In the genomic region with DNA sequence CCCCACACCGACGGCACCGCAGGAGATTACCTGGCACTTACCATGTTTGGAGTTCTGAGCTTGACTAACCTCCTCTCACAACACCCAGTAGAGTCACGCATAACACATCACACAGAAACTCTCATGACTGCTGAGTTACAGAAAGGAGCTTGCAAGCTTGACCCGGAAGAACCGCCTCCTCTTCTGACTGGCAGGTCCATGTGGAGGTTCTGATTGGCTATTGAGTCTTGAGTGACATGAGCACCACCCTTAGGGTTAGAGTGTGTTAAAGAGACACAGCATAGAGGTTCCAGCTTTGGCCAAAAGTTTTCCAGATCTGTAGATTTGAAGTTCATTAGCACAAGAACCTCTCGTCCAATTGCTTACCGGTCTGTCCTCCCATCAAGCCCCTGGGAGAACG, we compare ENCODE assay signal across 10 mouse cellular contexts. TPM values are rescaled to one million over a fixed set of nuclear protein-coding genes. Genes with fewer than 3 reads are reported as not detected.
DNase-seq lines count a peak whose midpoint lies in the region; ATAC-seq and TF ChIP-seq lines count a peak whose summit lies in the region.
"Not testable (repeated sequence)": the region's sequence is repeated elsewhere in the genome, so short reads cannot be mapped to it uniquely, and the experiment has no call there.
"Had no signal": no experiment of that assay in that cellular context is flagged by ENCODE, and none has a peak within 500 bp of the region (broad histone marks: within the 10 kb centered on the region; RNA-seq: fewer than 3 reads in every experiment).

Gene Zfp969 (minus strand): TSS at position 101 of the 400 bp plus-strand sequence.

- DNase-seq in forebrain, embryonic 11.5 days (ENCODE audit: low spot score); liver, embryonic 13.5 days; midbrain, embryonic 11.5 days (ENCODE audit: low spot score, missing footprints): not testable (repeated sequence)

- H3K79me3 ChIP-seq in C2C12 (ENCODE audit: low read depth) = not testable (repeated sequence)

- not testable (repeated sequence) for H3K4me1 ChIP-seq in forebrain, embryonic 11.5 days (replicated peaks; ENCODE audit: control insufficient read depth, insufficient read depth, low read length); heart, embryonic 13.5 days; hindbrain, embryonic 13.5 days (replicated peaks); kidney, embryonic 15.5 days; liver, embryonic 13.5 days (replicated peaks); midbrain, embryonic 11.5 days (ENCODE audit: control insufficient read depth, insufficient read depth, low read length); stomach, embryonic 14.5 days (ENCODE audit: control insufficient read depth, insufficient read depth, low read length)

- not testable (repeated sequence) for H3K27me3 ChIP-seq in C2C12 (ENCODE audit: control insufficient read depth, insufficient read depth, insufficient read length); forebrain, embryonic 11.5 days (ENCODE audit: control insufficient read depth, insufficient read depth, low read length); heart, embryonic 13.5 days (replicated peaks); hindbrain, embryonic 13.5 days; kidney, embryonic 15.5 days; liver, embryonic 13.5 days; midbrain, embryonic 11.5 days (ENCODE audit: control insufficient read depth, insufficient read depth, low read length); stomach, embryonic 14.5 days (ENCODE audit: control insufficient read depth, insufficient read depth, low read length)

- not testable (repeated sequence) for H3K27ac ChIP-seq in forebrain, embryonic 11.5 days (ENCODE audit: low read depth, low read length); heart, embryonic 13.5 days (replicated peaks); hindbrain, embryonic 13.5 days; kidney, embryonic 15.5 days; liver, embryonic 13.5 days; midbrain, embryonic 11.5 days (ENCODE audit: low read depth, low read length); stomach, embryonic 14.5 days (ENCODE audit: low read length)

- H3K9me3 ChIP-seq in forebrain, embryonic 11.5 days (ENCODE audit: control insufficient read depth, low read length); heart, embryonic 13.5 days; hindbrain, embryonic 13.5 days; kidney, embryonic 15.5 days (replicated peaks); liver, embryonic 13.5 days (replicated peaks); midbrain, embryonic 11.5 days (ENCODE audit: control insufficient read depth, low read length); stomach, embryonic 14.5 days (ENCODE audit: control insufficient read depth, low read depth, low read length): not testable (repeated sequence)

- TF ChIP-seq CTCF in C2C12 (IDR thresholded peaks at IDR 0.05; ENCODE audit: control insufficient read depth, insufficient read depth, insufficient read length) = not testable (repeated sequence)

- WGBS in forebrain, embryonic 11.5 days = no CpG with 5 or more reads among the region's 9 CpGs
- WGBS in heart, embryonic 13.5 days = no CpG with 5 or more reads among the region's 9 CpGs
- no CpG with 5 or more reads among the region's 9 CpGs for WGBS in hindbrain, embryonic 13.5 days
- no CpG with 5 or more reads among the region's 9 CpGs for WGBS in kidney, embryonic 15.5 days
- no CpG with 5 or more reads among the region's 9 CpGs for WGBS in liver, embryonic 13.5 days (ENCODE audit: insufficient replicate concordance)
- no CpG with 5 or more reads among the region's 9 CpGs for WGBS in midbrain, embryonic 11.5 days
- WGBS in stomach, embryonic 14.5 days = no CpG with 5 or more reads among the region's 9 CpGs

- not testable (repeated sequence) for H3ac ChIP-seq in C2C12 (ENCODE audit: control insufficient read depth, insufficient read length, low read depth)

- not testable (repeated sequence) for H3K4me2 ChIP-seq in forebrain, embryonic 11.5 days (ENCODE audit: low read depth, low read length, severe bottlenecking); heart, embryonic 13.5 days; hindbrain, embryonic 13.5 days; kidney, embryonic 15.5 days; liver, embryonic 13.5 days; midbrain, embryonic 11.5 days; stomach, embryonic 14.5 days (replicated peaks; ENCODE audit: low read depth, low read length)

- not testable (repeated sequence) for H3K79me2 ChIP-seq in C2C12 (ENCODE audit: control insufficient read depth, insufficient read depth)

- not testable (repeated sequence) for H3K4me3 ChIP-seq in C2C12 (ENCODE audit: insufficient read depth, poor library complexity, severe bottlenecking); forebrain, embryonic 11.5 days (ENCODE audit: low read depth, low read length); heart, embryonic 13.5 days; hindbrain, embryonic 13.5 days; kidney, embryonic 15.5 days (replicated peaks); liver, embryonic 13.5 days (replicated peaks); midbrain, embryonic 11.5 days (ENCODE audit: low read depth, low read length); stomach, embryonic 14.5 days (ENCODE audit: low read depth, low read length)

- not testable (repeated sequence) for H3K9ac ChIP-seq in forebrain, embryonic 11.5 days (ENCODE audit: low read length); heart, embryonic 13.5 days; hindbrain, embryonic 13.5 days; kidney, embryonic 15.5 days; liver, embryonic 13.5 days; midbrain, embryonic 11.5 days (ENCODE audit: low read length); stomach, embryonic 14.5 days (replicated peaks; ENCODE audit: low read depth, low read length)

- H3K36me3 ChIP-seq in C2C12 (ENCODE audit: control insufficient read depth, insufficient read depth); forebrain, embryonic 11.5 days (ENCODE audit: control insufficient read depth, insufficient read depth, low read length); heart, embryonic 13.5 days; hindbrain, embryonic 13.5 days; kidney, embryonic 15.5 days; liver, embryonic 13.5 days; midbrain, embryonic 11.5 days (ENCODE audit: control insufficient read depth, insufficient read depth, low read length); stomach, embryonic 14.5 days (ENCODE audit: control insufficient read depth, insufficient read depth, low read length): not testable (repeated sequence)

- ATAC-seq in forebrain, embryonic 11.5 days (replicated peaks; ENCODE audit: low FRiP score); heart, embryonic 13.5 days (ENCODE audit: extremely low read depth, insufficient number of reproducible peaks, low FRiP score, low TSS enrichment); hindbrain, embryonic 13.5 days (ENCODE audit: low FRiP score); kidney, embryonic 15.5 days (replicated peaks; ENCODE audit: low FRiP score); liver, embryonic 13.5 days (ENCODE audit: low read depth); midbrain, embryonic 11.5 days (ENCODE audit: low FRiP score); stomach, embryonic 14.5 days (ENCODE audit: insufficient number of reproducible peaks, insufficient read depth, low FRiP score, low read depth): not testable (repeated sequence)

RNA-seq across cellular contexts. Expression of gene Zfp969, which starts in this region (rescaled TPM):
- 11.7 TPM for polyA plus RNA-seq in C2C12 (2012; fragmentation: generic; extraction: Trizol)
- 8.5 and 11.5 TPM in 2 replicates for polyA plus RNA-seq in forebrain, embryonic 11.5 days (2014; fragmentation: Nextera tagmentation; extraction: Ambion mirVana)
- 16.4 and 26.3 TPM in 2 replicates for polyA plus RNA-seq in heart, embryonic 13.5 days (2015; fragmentation: Nextera tagmentation; extraction: Ambion mirVana)
- 11.8 and 12.4 TPM in 2 replicates for polyA plus RNA-seq in hindbrain, embryonic 13.5 days (2015; fragmentation: Nextera tagmentation; extraction: Ambion mirVana)
- polyA plus RNA-seq in kidney, embryonic 15.5 days (2015; fragmentation: Nextera tagmentation; extraction: Ambion mirVana) = 19.4 and 24.7 TPM in 2 replicates
- 11.6 and 12.3 TPM in 2 replicates for polyA plus RNA-seq in liver, embryonic 13.5 days (2015; fragmentation: Nextera tagmentation; extraction: Ambion mirVana)
- polyA plus RNA-seq in midbrain, embryonic 11.5 days (2014; fragmentation: Nextera tagmentation; extraction: Ambion mirVana) = 10.5 and 10.8 TPM in 2 replicates
- 20.5 and 28.4 TPM in 2 replicates for polyA plus RNA-seq in stomach, embryonic 14.5 days (2014; fragmentation: Nextera tagmentation; extraction: Ambion mirVana)
- polyA plus RNA-seq: cortical plate, adult 2 months; lung, adult 2 months had no signal
